Mouse (Mus musculus): Measurements from ENCODE around the gene Tnip3. TPM values are rescaled to one million over a fixed set of nuclear protein-coding genes. Genes with fewer than 3 reads are reported as not detected.

The Tnip3 gene
- polyA plus RNA-seq, 1 experiment from 2014 or later = 0.08 TPM

GRCm38 (mm10) chr6:65623016-65623715, 98.1 kb downstream of the Tnip3 start:
- H3K9me3 ChIP-seq (ENCODE audit: control insufficient read depth) = no peaks in the 10 kb centered on the region
- no peak overlapping the region for H3K4me3 ChIP-seq (ENCODE audit: low read depth, low read length)
- no peak overlapping the region for H3K27ac ChIP-seq (ENCODE audit: low read depth, low read length)
- TF ChIP-seq CTCF (IDR thresholded peaks at IDR 0.05; ENCODE audit: low read depth) = no peak
- 74% methylated on average over 3 of the region's 3 CpGs for WGBS
- no peak overlapping the region for H3K9ac ChIP-seq (ENCODE audit: low read depth, low read length)
- 0 out of 2 replicates have a peak, but pooled peaks cover 5% of the 10 kb centered on the region for H3K4me1 ChIP-seq (replicated peaks; ENCODE audit: control insufficient read depth, insufficient read depth, low read length)
- ATAC-seq = no peak
- H3K36me3 ChIP-seq (ENCODE audit: control insufficient read depth, insufficient read depth) = no peaks in the 10 kb centered on the region
- no peaks in the 10 kb centered on the region for H3K27me3 ChIP-seq (replicated peaks; ENCODE audit: control insufficient read depth, insufficient read depth, low read length)
- no peak overlapping the region for H3K4me2 ChIP-seq (replicated peaks; ENCODE audit: low read depth)

- Histone ChIP-seq H3K9ac (ENCODE audit: low read depth, low read length) (no peak overlapping the region), H3K36me3 (ENCODE audit: control insufficient read depth, insufficient read depth) (no peaks in the 10 kb centered on the region), H3K4me2 (replicated peaks; ENCODE audit: low read depth) (no peak overlapping the region), H3K4me3 (ENCODE audit: low read depth, low read length) (no peak overlapping the region), H3K9me3 (ENCODE audit: control insufficient read depth) (no peaks in the 10 kb centered on the region), H3K4me1 (replicated peaks; ENCODE audit: control insufficient read depth, insufficient read depth, low read length) (no peaks in the 10 kb centered on the region), H3K27ac (ENCODE audit: low read depth, low read length) (no peak overlapping the region), H3K27me3 (replicated peaks; ENCODE audit: control insufficient read depth, insufficient read depth, low read length) (no peaks in the 10 kb centered on the region)
- no peak for ATAC-seq
- WGBS = 42% methylated on average over 2 of the region's 2 CpGs
- no peak for TF ChIP-seq CTCF (IDR thresholded peaks at IDR 0.05; ENCODE audit: low read depth)
Measured at GRCm38 (mm10) chr6:65630578-65630977, 105.5 kb downstream of the Tnip3 start.

GRCm38 (mm10) chr6:65632184-65632583, 107.1 kb downstream of the Tnip3 start:
- Histone ChIP-seq H3K27me3 (replicated peaks; ENCODE audit: control insufficient read depth, insufficient read depth, low read length) (no peaks in the 10 kb centered on the region), H3K4me2 (replicated peaks; ENCODE audit: low read depth) (no peak overlapping the region), H3K36me3 (ENCODE audit: control insufficient read depth, insufficient read depth) (no peaks in the 10 kb centered on the region), H3K4me3 (ENCODE audit: low read depth, low read length) (no peak overlapping the region), H3K4me1 (replicated peaks; ENCODE audit: control insufficient read depth, insufficient read depth, low read length) (no peaks in the 10 kb centered on the region), H3K9ac (ENCODE audit: low read depth, low read length) (no peak overlapping the region), H3K27ac (ENCODE audit: low read depth, low read length) (no peak overlapping the region), H3K9me3 (ENCODE audit: control insufficient read depth) (no peaks in the 10 kb centered on the region)
- 72% methylated on average over 5 of the region's 5 CpGs for WGBS
- no peak for ATAC-seq
- no peak for TF ChIP-seq CTCF (IDR thresholded peaks at IDR 0.05; ENCODE audit: low read depth)

GRCm38 (mm10) chr6:65642431-65642830, 117.3 kb downstream of the Tnip3 start:
- no peak for ATAC-seq
- H3K9me3 ChIP-seq (ENCODE audit: control insufficient read depth) = peaks cover 6% of the 10 kb centered on the region; the same call in 1 of the 2 replicates
- no peaks in the 10 kb centered on the region for H3K27me3 ChIP-seq (replicated peaks; ENCODE audit: control insufficient read depth, insufficient read depth, low read length)
- no peaks in the 10 kb centered on the region for H3K36me3 ChIP-seq (ENCODE audit: control insufficient read depth, insufficient read depth)
- H3K4me2 ChIP-seq (replicated peaks; ENCODE audit: low read depth) = no peak overlapping the region
- H3K9ac ChIP-seq (ENCODE audit: low read depth, low read length) = no peak overlapping the region
- no peaks in the 10 kb centered on the region for H3K4me1 ChIP-seq (replicated peaks; ENCODE audit: control insufficient read depth, insufficient read depth, low read length)
- TF ChIP-seq CTCF (IDR thresholded peaks at IDR 0.05; ENCODE audit: low read depth) = no peak
- H3K4me3 ChIP-seq (ENCODE audit: low read depth, low read length) = no peak overlapping the region
- H3K27ac ChIP-seq (ENCODE audit: low read depth, low read length) = no peak overlapping the region

- no peak for ATAC-seq
- H3K9ac ChIP-seq (ENCODE audit: low read depth, low read length) = no peak overlapping the region
- H3K27ac ChIP-seq (ENCODE audit: low read depth, low read length) = no peak overlapping the region
- no peak overlapping the region for H3K4me2 ChIP-seq (replicated peaks; ENCODE audit: low read depth)
- no peaks in the 10 kb centered on the region for H3K4me1 ChIP-seq (replicated peaks; ENCODE audit: control insufficient read depth, insufficient read depth, low read length)
- no peaks in the 10 kb centered on the region for H3K27me3 ChIP-seq (replicated peaks; ENCODE audit: control insufficient read depth, insufficient read depth, low read length)
- no peaks in the 10 kb centered on the region for H3K9me3 ChIP-seq (ENCODE audit: control insufficient read depth)
- no peaks in the 10 kb centered on the region for H3K36me3 ChIP-seq (ENCODE audit: control insufficient read depth, insufficient read depth)
- TF ChIP-seq CTCF (IDR thresholded peaks at IDR 0.05; ENCODE audit: low read depth) = no peak
- 68% methylated on average over 4 of the region's 4 CpGs for WGBS
- H3K4me3 ChIP-seq (ENCODE audit: low read depth, low read length) = no peak overlapping the region
Measured at GRCm38 (mm10) chr6:65644110-65644509, 119.0 kb downstream of the Tnip3 start.

- Histone ChIP-seq H3K4me1 (replicated peaks; ENCODE audit: control insufficient read depth, insufficient read depth, low read length) (no peaks in the 10 kb centered on the region), H3K9me3 (ENCODE audit: control insufficient read depth) (no peaks in the 10 kb centered on the region), H3K27ac (ENCODE audit: low read depth, low read length) (no peak overlapping the region), H3K27me3 (replicated peaks; ENCODE audit: control insufficient read depth, insufficient read depth, low read length) (no peaks in the 10 kb centered on the region), H3K4me3 (ENCODE audit: low read depth, low read length) (no peak overlapping the region), H3K36me3 (ENCODE audit: control insufficient read depth, insufficient read depth) (no peaks in the 10 kb centered on the region), H3K4me2 (replicated peaks; ENCODE audit: low read depth) (no peak overlapping the region), H3K9ac (ENCODE audit: low read depth, low read length) (no peak overlapping the region)
- no peak for ATAC-seq
- WGBS = 78% methylated on average over 3 of the region's 3 CpGs
- no peak for TF ChIP-seq CTCF (IDR thresholded peaks at IDR 0.05; ENCODE audit: low read depth)
Measured at GRCm38 (mm10) chr6:65646408-65646807, 121.3 kb downstream of the Tnip3 start.

All from intestine, postnatal 0 days (tissue).